Mouse (Mus musculus): ENCODE data around the gene Hoxa6. TPM values are rescaled to one million over a fixed set of nuclear protein-coding genes. Genes with fewer than 3 reads are reported as not detected.

Hoxa6 gene
- polyA plus RNA-seq, 1 experiment from 2014 or later, result not detected

DNA sequence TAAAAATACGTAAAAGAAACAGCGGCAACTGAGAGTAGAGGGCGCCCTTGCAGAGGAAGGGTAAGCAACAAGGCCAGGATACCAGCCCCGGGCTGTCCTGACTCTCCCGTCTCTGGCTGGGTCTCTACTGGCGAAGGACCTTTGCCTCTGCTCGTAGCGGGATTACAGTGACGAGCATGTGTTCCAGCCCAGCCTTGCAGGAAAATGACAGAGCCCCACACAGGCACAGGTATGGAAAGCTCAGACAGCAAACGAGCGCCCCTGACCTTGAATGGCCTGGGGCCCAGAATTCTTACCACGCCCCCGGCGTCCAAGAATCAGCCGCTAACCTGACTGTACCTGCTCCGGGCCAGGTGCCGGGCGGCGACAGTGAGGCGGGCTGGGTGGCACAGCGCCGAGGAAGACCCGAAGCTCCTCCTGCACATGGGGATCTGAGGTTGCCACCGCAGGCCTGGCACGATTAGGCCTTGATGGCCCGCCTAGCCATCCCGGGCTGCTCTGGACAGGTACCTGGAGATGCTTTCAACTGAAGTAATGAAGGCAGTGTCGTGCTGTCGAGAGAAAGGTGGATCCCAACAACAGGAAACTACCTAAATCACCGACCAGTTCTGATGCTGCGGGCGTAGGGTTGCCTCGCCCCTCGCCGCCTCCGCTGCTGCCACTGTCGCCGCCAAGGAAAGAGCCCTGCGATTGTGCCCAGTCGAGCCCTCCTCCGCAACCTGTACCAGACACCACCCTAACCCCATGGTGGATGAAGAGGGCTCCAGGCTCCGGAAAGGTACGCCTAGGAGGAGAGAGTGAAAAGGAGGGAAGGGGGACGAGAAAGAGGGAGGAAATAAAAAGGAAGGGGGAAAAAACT lies 21.3 kb upstream of the Hoxa6 start:
- ATAC-seq (ENCODE audit: low FRiP score), result no peak
- Histone ChIP-seq H3K9ac (no peak overlapping the region), H3K36me3 (replicated peaks) (no peaks in the 10 kb centered on the region), H3K4me1 (no peaks in the 10 kb centered on the region), H3K27ac (no peak overlapping the region), H3K27me3 (peaks cover 94% of the 10 kb centered on the region), H3K9me3 (no peaks in the 10 kb centered on the region), H3K4me3 (replicated peaks) (no peak overlapping the region), H3K4me2 (no peak overlapping the region)
- WGBS, result under 1% methylated on average over 44 of the region's 44 CpGs

DNA sequence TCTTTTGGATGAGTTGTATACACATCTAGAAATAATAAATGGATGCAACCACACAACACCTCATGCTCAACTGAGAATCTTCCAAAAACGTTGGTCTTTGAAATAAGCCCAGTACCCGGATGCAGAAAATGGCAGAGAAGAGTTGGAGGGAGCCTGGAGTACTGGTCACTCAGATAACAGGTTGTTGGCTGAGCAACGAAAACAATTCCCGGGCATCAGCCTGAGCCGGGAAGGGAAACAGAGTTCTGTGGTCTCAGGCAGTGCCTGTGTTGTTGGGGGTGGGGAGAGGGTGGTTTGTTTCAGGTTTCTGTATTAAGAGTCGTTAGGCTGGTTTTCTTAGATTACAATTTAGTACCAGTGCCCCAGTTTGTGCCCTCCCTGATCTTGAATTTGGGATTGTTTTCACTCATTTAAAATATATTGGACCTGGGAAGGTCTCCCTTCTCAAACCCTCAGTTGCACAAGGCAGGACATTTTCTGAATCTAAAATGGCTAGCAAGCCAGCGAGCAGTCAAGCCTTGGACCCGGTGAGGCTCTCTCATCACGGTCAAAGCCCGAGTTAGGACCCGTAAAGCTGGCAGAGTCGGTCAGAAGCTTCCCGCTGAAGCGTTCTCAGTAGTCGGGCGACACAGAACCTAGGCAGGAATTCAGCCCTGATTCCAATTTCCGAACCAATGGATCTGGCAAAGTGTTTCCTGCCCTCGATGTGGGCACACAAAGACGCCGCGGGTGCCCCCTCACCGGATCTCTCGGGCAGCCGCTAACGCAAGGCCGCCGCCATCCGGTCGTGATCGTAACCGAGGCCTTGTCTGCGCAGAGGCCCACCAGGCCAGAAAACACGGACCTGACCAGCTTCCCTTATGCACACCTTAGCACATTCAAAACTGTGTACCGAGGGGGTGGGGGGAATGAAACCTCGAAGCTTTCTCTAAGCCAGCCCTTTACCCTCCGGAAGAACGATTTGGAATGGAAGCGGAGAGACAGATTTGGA lies 20.2 kb upstream of the Hoxa6 start:
- WGBS, result 1% methylated on average over 38 of the region's 38 CpGs
- no peaks in the 10 kb centered on the region for H3K9me3 ChIP-seq
- no peak overlapping the region for H3K4me2 ChIP-seq

DNA sequence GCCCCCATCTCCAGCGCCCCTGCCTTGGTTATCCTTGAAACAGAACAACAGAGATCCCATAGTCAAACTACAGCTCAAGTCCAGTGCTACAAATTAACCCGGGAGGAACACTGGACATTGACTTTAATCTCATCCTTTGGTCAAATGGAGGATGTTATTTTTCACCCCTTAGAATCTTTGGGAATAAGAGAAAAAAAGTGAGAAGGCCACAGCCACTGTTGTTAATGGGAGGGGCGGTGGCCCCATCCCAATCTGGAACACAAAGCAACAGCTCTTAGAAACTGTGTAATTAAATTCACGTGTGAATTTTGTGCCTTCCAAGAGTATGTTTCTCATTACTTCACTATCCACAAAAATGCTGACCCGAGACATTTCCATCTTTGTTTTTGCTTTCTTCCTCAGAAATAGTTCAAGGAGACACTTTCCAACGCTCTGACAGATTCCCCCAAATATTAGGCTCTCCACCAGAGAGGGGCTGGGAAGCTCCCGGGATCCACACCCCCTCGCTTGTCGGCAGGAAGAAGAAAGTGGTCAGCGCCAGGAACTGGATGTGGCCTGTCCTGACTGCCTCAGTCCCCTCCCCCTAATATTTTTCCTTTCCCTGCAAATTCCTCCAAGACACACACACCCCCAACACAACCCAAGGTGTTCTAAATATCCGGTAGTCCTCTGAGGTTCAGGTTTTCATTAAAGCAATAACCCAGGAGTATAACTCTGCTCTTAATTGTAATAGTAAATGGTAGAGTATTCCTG lies 19.1 kb upstream of the Hoxa6 start:
- no peak overlapping the region for H3K9ac ChIP-seq
- ATAC-seq (ENCODE audit: low FRiP score), result no peak
- no peaks in the 10 kb centered on the region for H3K36me3 ChIP-seq (replicated peaks)
- no peak overlapping the region for H3K4me2 ChIP-seq
- peaks cover 93% of the 10 kb centered on the region for H3K27me3 ChIP-seq
- no peaks in the 10 kb centered on the region for H3K9me3 ChIP-seq
- no peaks in the 10 kb centered on the region for H3K4me1 ChIP-seq
- WGBS, result 3% methylated on average over 11 of the region's 11 CpGs
- no peak overlapping the region for H3K27ac ChIP-seq
- no peak overlapping the region for H3K4me3 ChIP-seq (replicated peaks)

More for the DNA sequence above, 20.2 kb upstream of the Hoxa6 start:
- Histone ChIP-seq H3K9ac (no peak overlapping the region), H3K4me1 (no peaks in the 10 kb centered on the region), H3K27me3 (peaks cover 94% of the 10 kb centered on the region), H3K4me3 (replicated peaks) (no peak overlapping the region), H3K36me3 (replicated peaks) (no peaks in the 10 kb centered on the region), H3K27ac (no peak overlapping the region)
- no peak for ATAC-seq (ENCODE audit: low FRiP score)

DNA sequence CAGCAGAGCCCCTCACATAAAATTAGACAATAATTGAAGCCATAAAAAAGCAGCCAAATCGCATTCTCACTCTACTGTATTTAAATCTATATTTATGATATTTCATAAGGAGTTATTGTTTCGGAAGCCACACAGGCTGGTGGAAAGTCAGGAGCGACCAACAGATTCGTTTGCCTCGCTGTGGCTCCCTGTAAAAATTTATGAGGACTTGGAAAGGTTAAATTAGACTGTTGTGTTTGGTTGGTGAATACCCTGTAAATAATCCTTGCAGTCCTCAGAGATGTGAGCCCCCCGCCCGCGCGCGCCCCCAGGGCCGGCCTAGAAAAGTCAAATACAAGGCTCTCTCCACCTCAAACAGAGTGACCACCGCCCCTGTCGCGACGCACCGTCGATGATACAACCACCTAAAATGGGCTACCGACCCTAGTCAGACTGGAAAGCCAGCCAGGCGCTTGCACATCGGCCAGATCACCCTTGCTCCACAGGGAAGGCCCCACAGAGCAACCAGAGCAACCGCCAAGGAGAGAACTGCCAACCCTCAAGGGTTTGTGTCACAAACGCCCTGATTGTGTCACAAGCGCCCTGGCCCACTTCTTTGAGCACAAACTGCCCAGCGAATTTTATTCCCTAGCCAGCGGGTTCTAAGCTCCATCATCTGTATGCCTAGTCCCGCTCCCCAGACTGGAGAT lies 18.2 kb upstream of the Hoxa6 start:
- Histone ChIP-seq H3K4me3 (replicated peaks) (no peak overlapping the region), H3K9ac (no peak overlapping the region), H3K4me2 (no peak overlapping the region), H3K4me1 (peaks cover 2% of the 10 kb centered on the region; the same call in 1 of the 2 replicates), H3K27ac (no peak overlapping the region), H3K36me3 (replicated peaks) (no peaks in the 10 kb centered on the region), H3K9me3 (no peaks in the 10 kb centered on the region), H3K27me3 (peaks cover 93% of the 10 kb centered on the region)
- ATAC-seq (ENCODE audit: low FRiP score), result no peak
- WGBS, result 3% methylated on average over 26 of the region's 26 CpGs

DNA sequence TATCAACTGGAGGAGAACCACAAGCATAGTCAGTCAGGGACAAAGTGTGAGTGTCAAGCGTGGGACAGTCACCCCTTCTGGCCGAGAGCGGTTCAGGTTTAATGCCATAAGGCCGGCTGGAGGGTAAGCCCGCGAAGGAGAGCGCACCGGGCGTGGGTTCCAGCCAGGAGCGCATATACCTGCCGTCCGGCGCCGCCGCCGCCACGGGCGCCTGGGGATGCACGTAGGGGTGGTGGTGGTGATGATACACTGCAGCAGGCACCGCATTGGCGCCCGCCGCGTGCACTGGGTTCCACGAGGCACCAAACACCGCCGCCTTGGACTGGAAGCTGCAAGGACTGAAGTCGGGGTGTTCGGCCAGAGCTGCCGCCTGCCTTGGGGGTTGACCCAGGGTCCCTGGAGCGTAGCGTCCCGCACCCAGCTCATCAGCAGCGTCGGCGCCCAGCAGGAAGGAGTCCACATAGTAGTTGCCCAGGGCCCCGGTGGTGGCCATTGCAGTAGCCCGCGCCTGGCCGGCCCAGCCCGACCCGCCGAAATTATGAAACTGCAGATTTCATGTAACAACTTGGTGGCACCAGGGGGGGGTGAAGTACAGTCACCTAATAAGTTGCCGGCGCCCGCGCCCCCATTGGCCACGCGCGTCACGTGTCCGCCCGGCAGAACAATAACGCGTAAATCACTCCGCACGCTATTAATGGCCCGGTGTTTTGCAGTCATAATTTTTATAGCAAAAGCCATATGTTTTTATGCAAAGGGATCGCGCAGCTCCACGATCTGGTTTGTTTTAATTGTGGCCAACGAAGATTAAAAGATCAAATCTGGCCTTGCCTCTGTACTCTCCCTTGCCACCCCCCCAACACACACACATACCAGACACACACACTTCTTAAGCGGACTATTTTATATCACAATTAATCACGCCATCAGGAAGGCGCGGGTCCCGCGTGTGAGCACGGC lies 17.4 kb upstream of the Hoxa6 start:
- WGBS, result 3% methylated on average over 69 of the region's 69 CpGs
- Histone ChIP-seq H3K4me3 (replicated peaks) (0 out of 2 replicates have a peak overlapping the region, but pooled peaks have one; percentile 8), H3K4me2 (no peak overlapping the region), H3K9ac (no peak overlapping the region), H3K27me3 (peaks cover 97% of the 10 kb centered on the region), H3K27ac (no peak overlapping the region), H3K36me3 (replicated peaks) (no peaks in the 10 kb centered on the region), H3K9me3 (no peaks in the 10 kb centered on the region), H3K4me1 (peaks cover 7% of the 10 kb centered on the region; the same call in 1 of the 2 replicates)
- ATAC-seq (ENCODE audit: low FRiP score), result no peak

DNA sequence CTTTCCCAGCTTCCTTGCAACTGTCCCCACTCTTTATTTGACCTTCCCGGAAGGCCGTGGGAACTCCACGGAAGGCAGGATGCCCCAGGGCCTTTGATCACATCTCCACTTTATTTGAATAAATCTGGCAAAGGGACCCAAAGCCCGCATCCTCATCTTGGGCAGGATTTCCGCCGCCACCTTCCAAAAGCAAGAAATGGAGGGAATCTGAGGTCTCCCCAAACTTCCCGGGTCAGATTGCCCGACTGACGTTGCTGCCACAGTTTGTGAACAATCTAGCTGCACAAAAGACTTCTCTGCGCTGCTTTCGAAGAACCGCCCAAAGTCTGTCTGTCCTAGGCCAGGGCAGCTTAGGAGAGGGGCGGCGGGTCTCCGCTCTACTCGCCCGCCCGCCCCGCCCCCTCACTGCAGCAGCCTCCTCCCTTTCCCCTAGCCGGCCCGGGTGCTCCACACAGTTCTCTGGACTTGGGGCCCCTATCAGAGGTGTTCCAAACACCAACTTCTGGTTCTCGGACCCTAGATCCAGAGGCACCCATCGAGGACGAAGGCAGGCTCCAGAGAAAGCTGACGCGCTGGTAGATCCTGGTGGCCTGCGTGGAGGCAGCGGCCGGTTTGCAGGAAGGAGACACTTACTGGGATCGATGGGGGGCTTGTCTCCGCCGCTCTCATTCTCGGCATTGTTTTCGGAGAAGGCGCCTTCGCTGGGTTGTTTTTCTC lies 16.5 kb upstream of the Hoxa6 start:
- H3K9ac ChIP-seq, result no peak overlapping the region
- H3K36me3 ChIP-seq (replicated peaks), result no peaks in the 10 kb centered on the region
- H3K27ac ChIP-seq, result no peak overlapping the region
- H3K4me1 ChIP-seq, result peaks cover 7% of the 10 kb centered on the region; the same call in 1 of the 2 replicates
- no peaks in the 10 kb centered on the region for H3K9me3 ChIP-seq
- no peak overlapping the region for H3K4me3 ChIP-seq (replicated peaks)
- peaks cover 97% of the 10 kb centered on the region for H3K27me3 ChIP-seq
- no peak overlapping the region for H3K4me2 ChIP-seq
- no peak for ATAC-seq (ENCODE audit: low FRiP score)
- 2% methylated on average over 36 of the region's 36 CpGs for WGBS

DNA sequence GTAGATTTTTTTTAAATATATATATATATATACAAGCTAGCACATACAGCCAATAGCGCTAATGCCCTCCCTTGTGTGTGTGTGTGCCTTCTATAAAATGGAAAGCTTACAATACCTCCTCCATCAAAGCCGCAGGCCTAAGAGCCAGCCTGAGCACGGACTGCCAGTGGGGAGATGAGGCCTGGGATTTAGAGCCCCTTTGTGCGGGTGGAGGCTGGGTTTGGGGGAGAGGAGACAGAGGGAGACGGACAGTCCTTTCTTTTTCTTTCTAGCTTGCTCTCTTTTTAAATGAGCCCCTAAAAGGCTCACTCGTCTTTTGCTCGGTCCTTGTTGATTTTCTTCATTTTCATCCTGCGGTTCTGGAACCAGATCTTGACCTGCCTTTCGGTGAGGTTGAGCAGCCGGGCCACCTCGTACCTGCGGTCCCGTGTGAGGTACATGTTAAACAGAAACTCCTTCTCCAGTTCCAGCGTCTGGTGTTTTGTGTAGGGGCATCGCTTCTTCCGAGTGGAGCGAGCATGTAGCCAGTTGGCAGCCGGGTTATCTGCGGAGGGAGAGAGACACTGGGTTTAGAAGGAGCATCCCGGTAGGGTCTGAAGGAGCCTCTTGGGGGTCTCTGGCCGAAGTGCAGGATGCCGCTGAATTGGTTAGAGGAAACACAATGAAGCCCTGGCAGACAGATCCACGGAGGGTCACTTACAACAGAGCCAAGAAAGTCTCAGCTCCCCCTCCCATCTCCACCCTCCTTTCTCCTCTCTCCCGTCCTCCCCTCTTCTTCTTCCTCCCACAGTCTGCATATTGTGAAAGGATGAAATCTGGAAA lies 15.6 kb upstream of the Hoxa6 start:
- WGBS, result 1% methylated on average over 23 of the region's 24 CpGs
- H3K27ac ChIP-seq, result no peak overlapping the region
- H3K4me2 ChIP-seq, result no peak overlapping the region
- H3K27me3 ChIP-seq, result peaks cover 97% of the 10 kb centered on the region
- H3K4me1 ChIP-seq, result peaks cover 7% of the 10 kb centered on the region; the same call in 1 of the 2 replicates
- H3K4me3 ChIP-seq (replicated peaks), result no peak overlapping the region
- no peaks in the 10 kb centered on the region for H3K36me3 ChIP-seq (replicated peaks)
- no peak for ATAC-seq (ENCODE audit: low FRiP score)
- H3K9ac ChIP-seq, result no peak overlapping the region
- H3K9me3 ChIP-seq, result no peaks in the 10 kb centered on the region

DNA sequence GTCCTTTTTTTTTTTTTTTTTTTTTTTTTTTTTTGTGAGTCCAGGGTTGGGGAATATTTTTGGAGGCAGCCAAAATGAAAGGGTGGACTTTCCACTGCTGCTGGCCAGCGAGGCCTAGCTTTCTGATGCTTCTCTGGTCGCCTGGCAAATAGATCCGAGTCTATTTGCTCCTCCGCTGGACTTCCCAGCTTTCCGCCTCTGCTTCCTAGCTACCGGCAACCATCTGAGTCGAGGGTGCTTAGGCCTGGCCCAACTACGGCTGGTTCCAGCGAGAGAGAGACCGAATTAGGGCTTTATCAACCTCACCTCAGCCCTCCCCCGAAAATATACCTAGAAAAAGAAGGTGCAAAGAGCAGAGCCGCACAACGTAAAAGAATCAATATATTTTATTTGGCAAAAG lies 14.2 kb upstream of the Hoxa6 start:
- 9% methylated on average over 13 of the region's 13 CpGs for whole genome bisulfite sequencing
- peaks cover 99% of the 10 kb centered on the region for H3K27me3 ChIP-seq
- no peak overlapping the region for H3K27ac ChIP-seq
- no peak overlapping the region for H3K4me3 ChIP-seq (replicated peaks)
- peaks cover 7% of the 10 kb centered on the region; the same call in 1 of the 2 replicates for H3K4me1 ChIP-seq
- no peak for ATAC-seq (ENCODE audit: low FRiP score)
- H3K9me3 ChIP-seq, result no peaks in the 10 kb centered on the region
- no peak overlapping the region for H3K4me2 ChIP-seq
- H3K9ac ChIP-seq, result no peak overlapping the region
- no peaks in the 10 kb centered on the region for H3K36me3 ChIP-seq (replicated peaks)

DNA sequence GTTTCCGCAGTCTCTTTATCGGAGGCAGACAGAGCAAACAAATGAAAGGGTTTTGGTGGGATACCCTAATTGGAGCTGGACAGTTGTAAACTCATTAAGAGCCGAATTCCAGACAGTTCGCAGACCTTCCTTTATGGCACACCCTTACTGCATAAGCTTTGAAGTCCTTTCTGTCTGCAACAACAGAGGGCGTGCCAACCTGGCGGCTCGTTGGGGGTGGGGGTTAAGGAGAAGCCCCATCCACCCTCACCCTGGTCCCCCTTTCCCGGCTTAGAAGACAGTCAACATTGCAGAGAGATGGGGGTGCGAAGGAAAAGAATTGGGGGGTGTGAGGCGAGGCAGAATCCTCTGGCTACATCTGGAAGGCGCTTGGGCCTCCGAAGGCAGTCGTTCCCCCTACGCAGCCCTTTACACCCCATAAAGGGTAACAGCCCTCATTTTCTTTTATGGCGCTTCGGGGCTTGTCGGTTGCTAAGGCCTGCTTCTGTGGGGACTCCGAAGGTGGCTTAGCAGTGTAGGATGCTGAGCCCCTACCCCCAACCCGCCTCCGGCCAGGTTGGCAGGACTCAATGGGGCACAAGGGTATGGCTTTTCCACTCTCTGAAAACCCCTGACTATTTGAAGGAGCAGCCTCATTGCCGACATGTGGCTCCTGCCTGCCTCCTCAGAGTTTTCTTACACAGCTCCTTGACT lies 13.6 kb upstream of the Hoxa6 start:
- 7% methylated on average over 21 of the region's 21 CpGs for WGBS
- Histone ChIP-seq H3K4me1 (peaks cover 11% of the 10 kb centered on the region), H3K4me2 (peak overlapping the region; percentile 61), H3K9ac (no peak overlapping the region), H3K27me3 (peaks cover 99% of the 10 kb centered on the region), H3K4me3 (replicated peaks) (peak overlapping the region; percentile 39), H3K9me3 (no peaks in the 10 kb centered on the region), H3K27ac (no peak overlapping the region), H3K36me3 (replicated peaks) (no peaks in the 10 kb centered on the region)
- peak; percentile 9; the same call in 1 of the 2 replicates for ATAC-seq (ENCODE audit: low FRiP score)
